Comparison of ENCODE assay signal across 19 mouse cellular contexts in the genomic region with DNA sequence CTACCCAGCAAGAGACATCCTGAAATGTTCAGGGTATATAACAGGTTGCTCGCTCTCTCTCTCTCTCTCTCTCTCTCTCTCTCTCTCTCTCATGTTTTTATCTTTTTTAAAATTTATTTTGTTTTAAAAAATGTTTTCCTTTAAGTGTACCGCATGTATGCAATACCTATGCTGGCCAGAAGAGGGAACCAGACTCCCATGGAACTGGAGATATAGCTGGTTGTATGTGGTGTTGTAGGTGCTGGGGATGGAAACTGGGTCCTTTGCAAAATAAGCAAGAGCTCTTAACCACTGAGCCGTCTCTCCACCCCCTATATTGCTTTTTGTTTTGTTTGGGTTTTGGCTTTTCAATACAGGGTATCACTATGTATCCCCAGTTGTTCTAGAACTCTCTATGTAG. TPM values are rescaled to one million over a fixed set of nuclear protein-coding genes. Genes with fewer than 3 reads are reported as not detected.
DNase-seq lines count a peak whose midpoint lies in the region; ATAC-seq and TF ChIP-seq lines count a peak whose summit lies in the region.
"Had no signal": no experiment of that assay in that cellular context is flagged by ENCODE, and none has a peak within 500 bp of the region (broad histone marks: within the 10 kb centered on the region; RNA-seq: fewer than 3 reads in every experiment).

No protein-coding gene starts in this region.

- in situ Hi-C loops in Patski (cut with MboI; ENCODE audit: low pct_unique_long_range_greater_than_20kb) = no loop called here

- H3K27me3 ChIP-seq in hindbrain, postnatal 0 days (ENCODE audit: insufficient read depth, low read length) = no peaks in the 10 kb centered on the region
- no peaks in the 10 kb centered on the region for H3K27me3 ChIP-seq in hindbrain, embryonic 14.5 days (ENCODE audit: control insufficient read depth, insufficient read depth, low read length)
- H3K27me3 ChIP-seq in lung, postnatal 0 days (replicated peaks; ENCODE audit: insufficient read depth, low read length) = no peaks in the 10 kb centered on the region
- peaks cover 12% of the 10 kb centered on the region for H3K27me3 ChIP-seq in Patski
- no peaks in the 10 kb centered on the region; the same call in 1 of the 2 replicates for H3K27me3 ChIP-seq in stomach, postnatal 0 days (ENCODE audit: control insufficient read depth, insufficient read depth, low read length)
- H3K27me3 ChIP-seq: midbrain, embryonic 12.5 days had no signal

- CTCF ChIA-PET in Patski (lab: Charles Lee) = interaction anchor here (1.0 to 1.6 kb wide), 2 partner anchors 15 to 187 kb away, joined by 3 to 4 read pairs; no protein-coding TSS in a partner anchor

- POLR2A ChIA-PET in Patski (lab: Charles Lee) = no interaction called here

- TF ChIP-seq CTCF in hindbrain, postnatal 0 days (IDR thresholded peaks at IDR 0.05; ENCODE audit: low read depth) = peak; percentile 25; the same call in 1 of the 2 replicates
- peak; percentile 48 for TF ChIP-seq CTCF in lung, postnatal 0 days (IDR thresholded peaks at IDR 0.05)
- peak; percentile 60 for TF ChIP-seq CTCF in Patski (IDR thresholded peaks at IDR 0.05)
- peak; percentile 54 for TF ChIP-seq CTCF in stomach, postnatal 0 days (IDR thresholded peaks at IDR 0.05; ENCODE audit: low read depth)

- 94% methylated on average over 3 of the region's 3 CpGs for WGBS in hindbrain, postnatal 0 days
- WGBS in hindbrain, embryonic 14.5 days = 97% methylated on average over 3 of the region's 3 CpGs
- 91% methylated on average over 3 of the region's 3 CpGs for WGBS in lung, postnatal 0 days
- 95% methylated on average over 3 of the region's 3 CpGs for WGBS in stomach, postnatal 0 days

- no peak overlapping the region for H3K4me3 ChIP-seq in hindbrain, postnatal 0 days (ENCODE audit: low read length)
- no peak overlapping the region for H3K4me3 ChIP-seq in hindbrain, embryonic 14.5 days (replicated peaks; ENCODE audit: low read length)
- no peak overlapping the region for H3K4me3 ChIP-seq in lung, postnatal 0 days (ENCODE audit: low read depth, low read length)
- H3K4me3 ChIP-seq in stomach, postnatal 0 days (ENCODE audit: low read depth, low read length) = no peak overlapping the region
- H3K4me3 ChIP-seq: erythroblast, embryonic 14.5 days; heart, embryonic 10.5 days; midbrain, embryonic 12.5 days had no signal

- H3K36me3 ChIP-seq in hindbrain, postnatal 0 days (ENCODE audit: insufficient read depth, low read length) = no peaks in the 10 kb centered on the region
- H3K36me3 ChIP-seq in hindbrain, embryonic 14.5 days (replicated peaks; ENCODE audit: control insufficient read depth, insufficient read depth) = no peaks in the 10 kb centered on the region
- no peaks in the 10 kb centered on the region for H3K36me3 ChIP-seq in lung, postnatal 0 days (ENCODE audit: insufficient read depth, low read length)
- no peaks in the 10 kb centered on the region for H3K36me3 ChIP-seq in stomach, postnatal 0 days (ENCODE audit: control insufficient read depth, insufficient read depth, low read length)
- H3K36me3 ChIP-seq: heart, embryonic 10.5 days; midbrain, embryonic 12.5 days had no signal

- H3K9me3 ChIP-seq in hindbrain, postnatal 0 days (ENCODE audit: low read length) = no peaks in the 10 kb centered on the region
- H3K9me3 ChIP-seq in hindbrain, embryonic 14.5 days (ENCODE audit: control insufficient read depth, low read length) = no peaks in the 10 kb centered on the region
- H3K9me3 ChIP-seq in lung, postnatal 0 days (ENCODE audit: low read length) = no peaks in the 10 kb centered on the region
- no peaks in the 10 kb centered on the region for H3K9me3 ChIP-seq in stomach, postnatal 0 days (ENCODE audit: control insufficient read depth, low read length)
- H3K9me3 ChIP-seq: heart, embryonic 10.5 days; midbrain, embryonic 12.5 days had no signal

- no peak overlapping the region for H3K4me2 ChIP-seq in hindbrain, postnatal 0 days (ENCODE audit: low read depth, low read length)
- no peak overlapping the region for H3K4me2 ChIP-seq in hindbrain, embryonic 14.5 days (replicated peaks)
- no peak overlapping the region for H3K4me2 ChIP-seq in lung, postnatal 0 days (replicated peaks; ENCODE audit: low read depth, low read length)
- H3K4me2 ChIP-seq in stomach, postnatal 0 days (replicated peaks; ENCODE audit: low read depth) = no peak overlapping the region
- H3K4me2 ChIP-seq: midbrain, embryonic 12.5 days had no signal

- H3K9ac ChIP-seq in hindbrain, postnatal 0 days (replicated peaks; ENCODE audit: low read length) = no peak overlapping the region
- no peak overlapping the region for H3K9ac ChIP-seq in hindbrain, embryonic 14.5 days
- no peak overlapping the region for H3K9ac ChIP-seq in lung, postnatal 0 days (replicated peaks; ENCODE audit: low read depth)
- no peak overlapping the region for H3K9ac ChIP-seq in stomach, postnatal 0 days (ENCODE audit: low read length)
- H3K9ac ChIP-seq: midbrain, embryonic 12.5 days had no signal

- DNase-seq in hindbrain, postnatal 0 days (ENCODE audit: low spot score) = no peak
- no peak for DNase-seq in hindbrain, embryonic 14.5 days (ENCODE audit: low spot score)
- DNase-seq in lung, postnatal 0 days (ENCODE audit: low spot score) = no peak
- no peak for DNase-seq in lung, postnatal 36 days
- no peak for DNase-seq in Patski (ENCODE audit: low read depth, low spot score)
- no peak for DNase-seq in stomach, postnatal 0 days (ENCODE audit: low spot score)
- no peak for DNase-seq in thymus, postnatal 36 days
- DNase-seq: adrenal gland, adult 8-10 months; cerebellum, adult 9-10 months; gastrocnemius, postnatal 10 days; lung, postnatal 14 days; right cerebral cortex, postnatal 14 days had no signal

- ATAC-seq in hindbrain, postnatal 0 days = no peak
- ATAC-seq in hindbrain, embryonic 14.5 days (ENCODE audit: low FRiP score) = no peak
- no peak for ATAC-seq in lung, postnatal 0 days
- no peak for ATAC-seq in Patski
- no peak for ATAC-seq in stomach, postnatal 0 days (ENCODE audit: low FRiP score, low TSS enrichment)
- ATAC-seq: forebrain, embryonic 16.5 days had no signal

- no peak for TF ChIP-seq EP300 in lung, postnatal 0 days (IDR thresholded peaks at IDR 0.05)
- no peak for TF ChIP-seq EP300 in stomach, postnatal 0 days (optimal IDR thresholded peaks at IDR 0.05)

- H3K27ac ChIP-seq in hindbrain, postnatal 0 days = no peak overlapping the region
- H3K27ac ChIP-seq in hindbrain, embryonic 14.5 days = no peak overlapping the region
- H3K27ac ChIP-seq in lung, postnatal 0 days (ENCODE audit: low read length) = no peak overlapping the region
- H3K27ac ChIP-seq in stomach, postnatal 0 days (replicated peaks) = no peak overlapping the region
- H3K27ac ChIP-seq: heart, embryonic 10.5 days; midbrain, embryonic 12.5 days had no signal

- peaks cover 7% of the 10 kb centered on the region; the same call in 1 of the 2 replicates for H3K4me1 ChIP-seq in hindbrain, postnatal 0 days (ENCODE audit: insufficient read depth, low read length)
- H3K4me1 ChIP-seq in hindbrain, embryonic 14.5 days (replicated peaks; ENCODE audit: control insufficient read depth, insufficient read depth, low read length) = peaks cover 13% of the 10 kb centered on the region
- no peaks in the 10 kb centered on the region for H3K4me1 ChIP-seq in lung, postnatal 0 days (ENCODE audit: insufficient read depth, low read depth, low read length)
- H3K4me1 ChIP-seq in stomach, postnatal 0 days (replicated peaks; ENCODE audit: control insufficient read depth, insufficient read depth) = no peaks in the 10 kb centered on the region

RNA-seq across cellular contexts. Expression of a gene that starts 0.6 kb away (rescaled TPM):
- 116 and 127 TPM in 2 replicates for total RNA-seq in hindbrain, postnatal 0 days (2014; rRNA removed)
- 12.5 and 13.9 TPM in 2 replicates for polyA plus RNA-seq in hindbrain, postnatal 0 days (2015; fragmentation: Nextera tagmentation; extraction: Ambion mirVana)
- 10.2 and 13.2 TPM in 2 replicates for polyA plus RNA-seq in hindbrain, embryonic 14.5 days (2014; fragmentation: Nextera tagmentation; extraction: Ambion mirVana)
- polyA plus RNA-seq in lung, postnatal 0 days (2015; fragmentation: Nextera tagmentation; extraction: Ambion mirVana) = not detected in 2 replicates
- not detected for polyA plus RNA-seq in Patski (2021)
- 0.23 and 0.24 TPM in 2 replicates for polyA plus RNA-seq in stomach, postnatal 0 days (2015; fragmentation: Nextera tagmentation; extraction: Ambion mirVana)
- total RNA-seq: gastrocnemius, postnatal 10 days; heart, postnatal 25 days had no signal
- polyA plus RNA-seq: erythroblast, embryonic 14.5 days; heart, embryonic 10.5 days; kidney, embryonic 16.5 days; liver, adult 2 months had no signal

RNA-seq across cellular contexts. Expression of a gene that starts 7.0 kb away (rescaled TPM):
- 15.0 and 16.2 TPM in 2 replicates for total RNA-seq in hindbrain, postnatal 0 days (2014; rRNA removed)
- polyA plus RNA-seq in hindbrain, postnatal 0 days (2015; fragmentation: Nextera tagmentation; extraction: Ambion mirVana) = 23.0 and 27.6 TPM in 2 replicates
- 17.0 and 18.0 TPM in 2 replicates for polyA plus RNA-seq in hindbrain, embryonic 14.5 days (2014; fragmentation: Nextera tagmentation; extraction: Ambion mirVana)
- polyA plus RNA-seq in lung, postnatal 0 days (2015; fragmentation: Nextera tagmentation; extraction: Ambion mirVana) = 3.9 and 4.3 TPM in 2 replicates
- polyA plus RNA-seq in Patski (2021) = 17.7 TPM
- 24.0 and 27.0 TPM in 2 replicates for polyA plus RNA-seq in stomach, postnatal 0 days (2015; fragmentation: Nextera tagmentation; extraction: Ambion mirVana)

RNA-seq across cellular contexts. Expression of a gene that starts 23.1 kb away (rescaled TPM):
- 393 and 404 TPM in 2 replicates for total RNA-seq in hindbrain, postnatal 0 days (2014; rRNA removed)
- polyA plus RNA-seq in hindbrain, postnatal 0 days (2015; fragmentation: Nextera tagmentation; extraction: Ambion mirVana) = 299 and 320 TPM in 2 replicates
- 375 and 410 TPM in 2 replicates for polyA plus RNA-seq in hindbrain, embryonic 14.5 days (2014; fragmentation: Nextera tagmentation; extraction: Ambion mirVana)
- 0.11 and 0.26 TPM in 2 replicates for polyA plus RNA-seq in lung, postnatal 0 days (2015; fragmentation: Nextera tagmentation; extraction: Ambion mirVana)
- polyA plus RNA-seq in Patski (2021) = 2.0 TPM
- 2.1 and 2.9 TPM in 2 replicates for polyA plus RNA-seq in stomach, postnatal 0 days (2015; fragmentation: Nextera tagmentation; extraction: Ambion mirVana)
- polyA plus RNA-seq: erythroblast, embryonic 14.5 days had no signal

RNA-seq across cellular contexts. Expression of a gene that starts 27.4 kb away (rescaled TPM):
- 0.29 and 5.6 TPM in 2 replicates for total RNA-seq in hindbrain, postnatal 0 days (2014; rRNA removed)
- polyA plus RNA-seq in hindbrain, postnatal 0 days (2015; fragmentation: Nextera tagmentation; extraction: Ambion mirVana) = 0.34 and 0.42 TPM in 2 replicates
- polyA plus RNA-seq in hindbrain, embryonic 14.5 days (2014; fragmentation: Nextera tagmentation; extraction: Ambion mirVana) = 0.51 and 0.68 TPM in 2 replicates
- polyA plus RNA-seq in lung, postnatal 0 days (2015; fragmentation: Nextera tagmentation; extraction: Ambion mirVana) = 0.07 and 0.49 TPM in 2 replicates
- 0.03 TPM for polyA plus RNA-seq in Patski (2021)
- polyA plus RNA-seq in stomach, postnatal 0 days (2015; fragmentation: Nextera tagmentation; extraction: Ambion mirVana) = not detected in 2 replicates
- polyA plus RNA-seq: midbrain, embryonic 12.5 days had no signal

RNA-seq across cellular contexts. Expression of a gene that starts 39.0 kb away (rescaled TPM):
- total RNA-seq in hindbrain, postnatal 0 days (2014; rRNA removed) = 34.7 and 36.0 TPM in 2 replicates
- polyA plus RNA-seq in hindbrain, postnatal 0 days (2015; fragmentation: Nextera tagmentation; extraction: Ambion mirVana) = 7.5 and 9.2 TPM in 2 replicates
- 3.4 and 6.3 TPM in 2 replicates for polyA plus RNA-seq in hindbrain, embryonic 14.5 days (2014; fragmentation: Nextera tagmentation; extraction: Ambion mirVana)
- polyA plus RNA-seq in lung, postnatal 0 days (2015; fragmentation: Nextera tagmentation; extraction: Ambion mirVana) = 0.29 and 0.55 TPM in 2 replicates
- polyA plus RNA-seq in Patski (2021) = 0.09 TPM
- 0.06 and 0.23 TPM in 2 replicates for polyA plus RNA-seq in stomach, postnatal 0 days (2015; fragmentation: Nextera tagmentation; extraction: Ambion mirVana)
- total RNA-seq: gastrocnemius, postnatal 10 days had no signal

Comparison
In these comparisons a context has a peak if more than half of its experiments do, and no peak if none do; other contexts are left out.
1. RNA of a gene that starts 23.1 kb away (polyA plus RNA-seq): 375 to 410 TPM in hindbrain, embryonic 14.5 days and 299 to 320 TPM in hindbrain, postnatal 0 days; 2.1 to 2.9 TPM in stomach, postnatal 0 days, 2.0 TPM in Patski (single experiment) and 0.11 to 0.26 TPM in lung, postnatal 0 days; every median in the first group is over 10 times any median in the second.
2. Peak in every context shown above with its lines, with median percentiles within 50 percentile points of each other: CTCF ChIP-seq.